Mouse (Mus musculus): ENCODE measurements around the gene Ppp1r35.

Ppp1r35 gene

DNA sequence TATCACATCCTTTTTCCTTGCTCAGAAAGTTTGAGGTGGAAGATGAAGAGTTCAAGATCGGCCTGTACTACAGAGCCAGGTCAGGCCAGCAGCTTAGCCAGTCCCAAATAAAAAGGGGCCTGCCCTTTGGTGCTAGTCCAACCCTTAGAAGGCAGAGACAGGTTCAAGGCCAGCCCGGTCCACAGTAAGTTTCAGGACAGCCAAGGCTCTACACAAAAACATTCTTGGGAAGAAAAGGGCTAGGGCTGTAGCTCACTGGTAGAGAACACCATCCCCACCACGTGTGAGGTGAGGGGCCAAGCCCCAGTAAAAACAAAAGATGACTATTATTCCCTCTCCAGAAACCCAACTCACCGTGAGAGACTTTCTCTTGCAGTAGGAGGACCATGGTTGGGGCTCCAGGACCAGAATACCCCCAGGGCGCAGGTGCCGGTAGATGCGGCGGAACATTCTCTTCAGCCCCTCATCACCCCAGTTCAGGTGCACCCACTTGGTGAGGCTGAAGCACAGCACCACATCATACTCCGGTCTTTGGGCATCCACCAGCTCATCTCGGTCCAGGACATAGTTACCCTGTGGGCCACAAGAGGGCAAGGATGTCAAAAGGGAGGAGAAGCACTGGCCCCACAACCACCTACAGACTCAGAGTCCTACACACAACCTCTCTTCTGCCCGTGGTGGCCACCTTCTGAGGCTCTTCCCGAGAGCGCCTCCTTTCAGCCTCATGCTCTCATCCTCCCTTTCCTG lies 4.3 kb downstream of the Ppp1r35 start:
- DNase-seq (ENCODE audit: low spot score), result no peak

DNA sequence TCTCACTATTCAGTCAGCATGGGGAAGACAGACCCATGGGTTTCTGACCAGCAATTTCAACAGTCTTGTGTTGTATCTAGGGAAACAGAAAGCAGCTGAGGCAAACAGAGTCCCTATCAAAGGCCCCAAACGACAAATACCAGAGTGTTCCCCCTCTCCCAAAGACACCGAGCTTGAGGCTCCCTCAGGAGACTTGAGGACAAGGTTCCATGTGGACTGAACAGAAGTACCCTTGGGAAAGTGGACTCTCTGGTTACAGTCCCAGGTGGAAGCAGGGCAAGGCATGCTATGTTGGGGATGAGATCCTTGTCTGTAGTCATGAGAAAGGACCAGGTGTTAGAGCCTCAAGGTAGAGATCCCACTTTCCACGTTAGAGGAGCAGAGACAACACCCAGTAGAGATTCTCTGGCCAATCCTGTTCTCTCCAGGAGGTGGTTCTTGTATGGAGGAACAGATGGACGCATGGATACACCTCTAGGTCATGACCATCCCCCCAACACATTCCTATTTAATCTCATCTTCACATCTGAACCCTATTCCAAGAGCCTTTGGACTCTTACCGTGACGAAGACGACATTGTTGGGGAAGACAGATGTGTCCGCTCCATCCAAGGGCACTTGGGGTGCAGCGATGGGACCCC lies 5.4 kb downstream of the Ppp1r35 start:
- no peak for DNase-seq (ENCODE audit: low spot score)

DNA sequence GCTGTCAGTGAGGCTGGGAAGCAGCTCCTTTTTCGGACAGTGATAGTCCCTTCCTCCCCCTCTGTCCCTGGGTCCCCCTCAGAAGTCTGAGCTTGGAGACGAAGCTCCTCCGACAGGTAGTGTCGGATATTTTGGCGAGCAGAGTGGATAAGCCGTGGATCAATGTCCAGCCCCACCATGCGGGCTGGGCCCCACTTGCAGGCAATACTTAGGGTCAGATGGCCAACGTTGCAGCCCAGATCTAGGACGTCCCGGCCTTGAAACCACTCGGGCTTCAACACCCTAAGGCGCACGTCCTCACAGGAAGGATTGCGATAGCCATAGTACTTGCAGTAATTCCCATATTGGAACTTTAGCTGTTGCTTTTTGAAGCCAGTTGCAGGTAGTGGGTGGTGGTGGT lies 5.9 kb downstream of the Ppp1r35 start:
- no peak for DNase-seq (ENCODE audit: low spot score)

DNA sequence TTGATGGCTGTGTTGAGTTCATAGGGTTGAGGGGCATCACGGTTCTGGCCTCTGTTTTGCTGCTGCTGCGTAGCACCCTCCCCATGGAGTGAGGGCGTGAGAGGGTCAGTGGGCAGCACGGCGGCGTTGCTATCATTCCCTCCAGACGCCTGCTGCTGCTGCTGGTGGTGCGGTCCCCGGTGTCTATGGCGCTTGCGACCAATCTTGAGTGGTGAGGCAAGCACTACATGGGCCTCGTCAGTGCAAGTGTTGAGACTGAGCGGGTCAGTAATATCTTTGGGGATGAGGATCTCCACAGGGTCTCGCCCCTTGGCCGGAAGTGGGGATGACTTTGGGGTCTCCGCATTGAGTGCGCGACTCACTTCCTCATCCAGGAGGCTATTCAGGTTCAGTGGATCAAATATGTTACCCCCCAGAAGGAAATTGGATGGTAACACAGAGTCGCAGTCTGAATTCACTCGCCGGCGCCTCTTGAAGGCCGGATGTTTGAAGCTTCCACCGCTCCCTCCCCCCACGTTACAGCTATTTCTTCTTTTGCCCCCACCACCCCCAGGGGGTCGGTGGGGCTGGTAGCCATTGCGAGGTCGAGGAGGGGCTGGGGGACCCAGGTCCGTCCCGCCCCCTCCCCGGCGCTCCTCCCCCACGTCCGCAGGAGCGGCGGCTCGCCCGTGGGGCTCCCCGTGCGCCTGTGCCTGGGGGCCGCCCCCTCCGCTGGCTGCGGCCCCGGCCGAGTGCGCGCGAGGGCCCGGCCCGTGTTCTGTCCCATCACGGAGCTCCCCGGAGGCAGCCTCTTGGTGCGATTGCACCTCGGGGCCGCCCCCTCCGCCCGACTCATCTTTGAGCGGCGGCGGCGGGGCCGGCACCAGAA lies 6.7 kb downstream of the Ppp1r35 start:
- no peak for DNase-seq (ENCODE audit: low spot score)

DNA sequence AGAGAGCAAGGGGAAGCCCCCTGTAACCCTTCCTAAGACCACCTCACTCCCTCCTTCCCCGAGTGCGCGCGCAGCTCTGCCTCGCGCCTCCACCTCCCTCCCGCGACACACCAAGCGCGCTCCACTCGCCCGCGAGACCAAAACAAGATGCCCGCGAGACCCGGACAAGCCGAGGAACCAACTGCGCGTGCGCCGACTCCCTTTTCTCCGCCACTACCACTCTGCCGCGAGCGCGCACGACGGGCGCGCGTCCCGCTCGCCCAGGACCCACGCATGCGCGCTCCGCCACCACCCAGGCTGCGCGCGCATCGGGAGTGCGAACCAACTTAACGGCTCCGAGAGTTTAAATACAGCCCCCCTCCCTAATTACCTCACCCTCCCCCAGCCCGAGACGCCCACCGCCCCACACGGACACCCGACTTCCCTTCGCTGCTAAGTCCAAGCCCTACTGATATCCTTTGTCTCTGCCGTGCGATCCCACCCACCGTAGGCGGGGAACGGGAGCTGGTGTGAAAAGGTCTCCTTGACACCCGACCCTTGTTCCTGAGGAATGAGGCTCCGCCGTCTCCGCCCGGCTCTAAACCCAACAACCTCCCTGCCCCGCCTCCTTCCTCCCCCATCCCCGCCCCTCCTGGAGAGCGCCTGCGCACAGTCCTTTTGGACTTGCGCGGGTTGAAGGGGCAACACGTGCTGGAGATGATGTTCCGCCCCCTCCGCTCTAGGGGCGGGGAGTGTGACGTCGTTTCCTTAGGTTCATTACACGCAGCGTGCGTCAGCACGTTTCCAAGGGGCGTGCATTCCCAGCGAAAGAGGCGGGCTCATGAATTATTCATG lies 7.7 kb downstream of the Ppp1r35 start:
- DNase-seq (ENCODE audit: low spot score), result peak; percentile 99

DNA sequence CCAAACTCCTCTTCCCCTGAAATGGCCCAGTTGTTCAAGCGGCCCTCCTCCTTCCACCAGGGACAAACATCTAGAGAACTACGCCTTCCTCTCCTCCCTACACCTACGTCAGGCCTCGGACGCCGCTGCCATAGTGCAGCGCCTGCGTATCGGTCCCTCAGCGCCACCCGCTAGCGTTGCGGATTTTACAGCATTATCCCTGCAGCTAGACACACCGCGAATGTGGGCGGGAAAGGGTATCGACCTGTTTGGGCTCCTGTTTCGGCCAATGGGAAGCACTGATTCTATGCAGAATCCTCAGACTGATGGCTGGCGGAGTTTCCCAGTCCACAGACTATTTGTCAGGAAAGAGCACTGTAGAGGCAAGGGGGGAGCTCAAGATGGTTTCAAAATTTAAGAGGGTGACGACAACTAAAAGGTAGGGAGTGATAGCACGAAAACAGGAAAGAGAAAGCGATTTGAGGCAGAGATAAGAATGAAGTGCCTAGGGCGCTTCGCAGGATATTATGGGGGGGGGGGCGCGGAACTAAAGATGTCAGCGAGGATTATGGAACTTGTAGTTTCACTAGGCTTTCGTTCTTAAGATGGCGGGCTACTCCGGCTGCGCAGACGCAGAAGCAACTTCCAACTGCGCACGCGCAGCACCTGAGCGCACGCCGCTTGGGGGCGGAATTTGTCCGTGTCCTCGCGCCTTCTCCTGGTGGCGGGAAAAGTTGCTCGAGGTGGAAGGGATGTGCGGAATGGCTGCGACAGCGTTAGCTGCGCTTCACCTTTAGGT lies 8.7 kb downstream of the Ppp1r35 start, which contains the start of the genes Mepce and Zcwpw1:
Mepce (minus strand) TSS at position 505 of the 778 bp plus-strand sequence.
Zcwpw1 (plus strand) TSS at position 648 of the 778 bp plus-strand sequence.
- DNase-seq (ENCODE audit: low spot score), result peak; percentile 96

DNA sequence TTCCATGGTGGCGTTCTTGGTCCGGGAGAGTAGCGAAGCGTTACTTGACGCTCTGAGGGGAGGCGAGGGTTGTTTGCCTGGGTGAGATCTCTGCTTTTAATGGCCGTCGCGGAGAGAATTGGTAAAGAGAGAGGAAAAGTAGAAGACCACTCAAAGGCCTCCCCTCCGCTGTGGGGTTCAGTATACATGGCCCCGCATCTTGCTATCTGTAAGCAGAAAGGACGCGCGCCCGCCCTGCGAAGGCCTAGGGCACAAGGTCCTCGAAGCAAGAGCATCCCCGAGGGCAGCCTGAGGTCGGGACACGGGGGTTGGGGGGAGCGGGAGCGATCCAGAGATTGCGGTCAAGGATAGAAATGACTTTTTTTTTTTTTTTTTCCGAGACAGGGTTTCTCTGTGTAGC lies 9.5 kb downstream of the Ppp1r35 start:
- DNase-seq (ENCODE audit: low spot score), result peak; percentile 72

DNA sequence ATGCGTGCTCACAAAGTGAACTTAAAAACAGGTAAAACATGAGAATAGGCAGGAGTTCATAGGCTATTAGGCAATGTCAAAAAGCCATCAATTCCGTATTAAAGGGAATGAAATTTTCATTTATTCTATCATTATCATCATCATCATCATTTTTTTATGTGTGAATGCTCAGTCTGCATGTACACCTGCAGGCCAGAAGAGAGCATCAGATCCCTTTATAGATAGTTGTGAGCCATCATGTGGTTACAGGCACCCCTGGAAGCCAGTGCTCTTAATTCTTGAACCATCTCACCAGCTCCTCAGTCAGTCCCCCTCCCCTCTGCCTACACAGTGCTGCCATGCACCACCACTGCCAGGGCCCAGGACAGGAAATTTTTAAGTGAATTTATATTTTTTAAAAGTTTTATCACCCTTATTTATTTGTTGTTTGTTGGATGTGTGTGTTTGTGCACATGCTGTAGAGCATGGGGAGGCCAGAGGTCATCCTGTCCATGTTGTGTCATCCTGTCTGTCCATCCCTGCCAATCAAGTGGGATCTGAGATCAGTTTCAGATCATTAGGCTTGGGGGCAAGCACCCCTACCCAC lies 10.4 kb downstream of the Ppp1r35 start:
- no peak for DNase-seq (ENCODE audit: low spot score)

DNA sequence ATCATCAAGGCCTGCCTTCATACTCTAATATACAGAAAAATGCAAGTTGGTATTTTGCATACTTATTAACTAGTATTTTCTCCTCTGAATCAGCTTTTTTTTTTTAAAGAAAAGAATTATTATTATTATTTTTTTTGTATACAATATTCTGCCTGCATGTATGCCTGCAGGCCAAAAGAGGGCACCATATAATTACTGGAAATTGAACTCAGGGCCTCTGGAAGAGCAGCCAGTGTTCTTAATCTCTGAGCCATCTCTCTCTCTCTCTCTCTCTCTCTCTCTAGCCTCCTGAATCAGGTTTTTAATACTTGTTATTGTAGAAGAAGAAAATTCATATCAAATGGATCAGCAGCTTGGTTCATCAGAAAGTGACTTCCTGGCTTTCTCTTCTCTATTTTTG lies 12.9 kb downstream of the Ppp1r35 start:
- no peak for DNase-seq (ENCODE audit: low spot score)

DNA sequence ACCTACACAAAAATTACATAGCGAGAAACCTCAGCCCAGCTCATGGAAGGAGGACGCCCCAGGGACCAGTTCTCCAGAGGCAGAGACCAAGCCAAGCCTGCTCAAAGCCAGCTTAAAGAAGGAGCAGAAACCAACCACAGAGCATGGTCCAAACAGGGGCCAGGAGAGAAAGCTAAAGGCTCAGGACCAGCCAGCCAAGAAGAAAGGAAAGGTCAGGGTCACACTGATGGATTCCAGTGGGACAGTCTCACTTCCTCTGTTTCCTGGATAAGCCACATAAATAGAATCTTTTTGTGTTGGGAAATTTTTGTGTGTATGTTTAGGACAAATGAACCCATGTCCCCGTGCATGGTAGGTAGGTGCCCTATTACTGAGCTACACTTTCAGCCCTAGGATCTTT lies 18.0 kb downstream of the Ppp1r35 start:
- no peak for DNase-seq (ENCODE audit: low spot score)

DNA sequence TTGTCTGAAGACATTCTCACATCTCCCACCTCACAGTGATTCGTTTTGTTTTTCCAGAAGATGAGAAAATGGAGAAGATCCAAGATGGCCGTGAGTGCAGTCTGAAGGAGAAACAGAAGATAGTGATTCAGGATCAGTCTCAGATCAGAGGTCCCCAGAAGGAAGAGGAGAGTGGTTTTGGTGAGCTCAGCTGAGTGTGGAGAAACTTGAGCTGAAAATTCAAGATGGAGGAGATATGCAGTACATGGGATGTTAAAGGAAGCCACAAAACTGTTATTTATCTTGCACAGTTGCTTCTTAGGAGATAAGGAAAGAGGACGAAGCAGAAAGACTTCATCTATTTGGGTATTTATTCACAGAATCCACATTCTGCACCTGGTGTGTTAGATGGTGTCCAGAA lies 22.3 kb downstream of the Ppp1r35 start:
- no peak for DNase-seq (ENCODE audit: low spot score)

DNA sequence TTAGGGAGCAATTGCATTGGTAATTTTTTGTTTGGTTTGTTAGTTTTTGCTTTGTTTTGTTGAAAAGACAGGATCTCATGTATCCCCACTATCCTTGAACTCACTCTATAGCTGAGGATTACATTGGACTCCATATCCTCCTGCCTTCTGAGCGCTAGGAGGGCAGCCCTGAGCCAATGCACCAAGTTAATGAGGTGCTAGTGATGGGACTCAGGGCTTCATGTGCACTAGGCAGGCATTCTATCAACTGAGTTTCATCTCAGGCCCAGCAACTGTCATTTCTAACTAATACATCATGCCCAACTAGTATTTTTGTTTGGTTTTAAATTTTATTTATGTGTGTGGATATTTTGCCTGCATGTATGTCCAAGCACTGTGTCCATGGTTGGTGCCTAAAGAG lies 27.5 kb downstream of the Ppp1r35 start:
- DNase-seq (ENCODE audit: low spot score), result no peak

DNA sequence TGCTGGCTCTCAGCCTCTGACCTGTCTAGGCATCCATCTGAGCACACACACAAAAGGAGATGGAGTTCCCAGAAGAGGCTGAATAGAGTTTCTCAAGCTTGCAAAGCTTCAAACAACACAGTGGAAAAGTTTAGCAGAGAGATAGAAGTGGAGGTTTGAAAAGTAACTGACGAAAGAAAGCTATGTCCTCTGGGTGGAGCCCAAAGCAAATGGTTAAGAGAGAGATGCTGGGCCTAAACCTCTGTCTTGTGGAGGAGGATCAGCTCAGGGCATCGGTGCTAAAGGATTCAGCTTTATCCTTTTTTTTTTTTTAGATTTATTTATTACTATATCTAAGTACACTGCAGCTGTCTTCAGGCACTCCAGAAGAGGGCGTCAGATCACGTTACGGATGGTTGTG lies 29.7 kb downstream of the Ppp1r35 start:
- DNase-seq (ENCODE audit: low spot score), result no peak

DNA sequence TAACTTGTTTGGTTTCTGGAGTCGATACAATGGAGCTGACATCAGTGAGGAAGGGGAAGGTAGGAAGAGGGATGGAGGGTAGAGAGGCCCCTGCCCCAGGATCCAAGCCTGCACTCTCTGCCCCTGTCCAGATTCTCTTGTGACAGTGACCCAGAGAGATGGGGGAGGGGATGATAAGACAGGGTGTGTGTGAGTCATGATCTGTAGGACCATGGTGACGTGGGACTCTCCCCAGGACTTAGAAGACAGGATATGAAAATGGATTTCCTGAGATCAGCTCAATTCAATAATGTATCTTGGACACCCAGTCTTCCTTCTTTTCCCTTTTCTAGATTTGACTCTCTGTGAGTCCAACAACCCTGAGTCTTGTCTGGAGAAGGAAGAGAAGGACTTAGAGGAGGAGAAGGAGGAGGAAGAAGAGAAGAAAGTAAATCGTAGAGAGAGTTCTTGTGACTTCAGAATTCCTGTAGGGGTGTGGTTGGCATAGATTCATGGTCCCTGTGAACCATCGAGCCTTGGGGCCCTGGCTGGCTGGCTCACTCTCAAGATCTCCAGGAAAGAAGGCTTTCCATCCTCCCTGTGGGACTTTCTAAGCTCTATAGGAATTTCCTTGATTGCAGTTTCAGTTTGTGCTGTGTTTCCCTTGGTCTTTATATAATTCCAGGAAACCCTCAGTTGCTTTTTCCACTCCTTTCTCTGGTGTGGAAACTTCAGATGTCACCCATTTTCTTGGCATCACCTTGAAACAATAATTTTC lies 39.0 kb downstream of the Ppp1r35 start:
- DNase-seq (ENCODE audit: low spot score), result no peak

DNA sequence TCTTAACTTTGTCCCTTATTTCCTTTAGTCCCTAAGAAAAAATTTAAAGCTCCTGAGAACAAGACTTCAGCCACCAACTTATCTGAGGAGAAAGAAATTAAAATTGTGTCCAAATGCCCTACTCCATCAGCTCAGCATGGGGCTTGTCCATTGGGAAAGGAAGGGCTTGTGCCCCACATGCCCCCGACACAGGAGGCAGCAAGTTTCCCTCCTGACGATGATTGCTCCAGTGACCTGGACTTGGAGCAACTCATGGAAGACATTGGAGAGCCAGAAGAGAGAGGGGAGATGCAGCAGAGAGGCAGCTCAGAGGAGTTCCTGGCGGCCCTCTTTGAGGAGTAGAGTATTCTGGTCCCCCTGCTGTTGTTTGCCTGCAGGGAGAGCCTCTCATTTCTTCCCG lies 43.5 kb downstream of the Ppp1r35 start:
- DNase-seq (ENCODE audit: low spot score), result no peak

DNA sequence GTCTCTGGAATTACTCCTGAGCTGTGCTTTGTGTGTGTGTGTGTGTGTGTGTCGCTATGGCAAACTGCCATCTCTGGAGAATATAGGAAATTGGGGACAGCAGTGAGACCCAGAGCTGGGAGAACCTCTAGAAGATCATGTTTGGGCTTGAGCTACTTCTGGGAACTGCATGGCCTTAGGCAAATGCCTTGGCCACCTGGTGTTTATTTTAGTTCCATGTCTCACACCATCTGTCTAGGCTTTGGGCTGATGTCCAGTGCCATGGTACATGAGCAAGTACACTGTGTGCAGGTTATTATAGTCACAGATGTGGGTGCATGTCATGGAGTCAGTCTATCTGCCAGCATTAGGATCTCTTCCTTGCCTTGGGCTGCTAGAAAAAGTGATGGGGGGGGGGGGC lies 44.0 kb downstream of the Ppp1r35 start:
- DNase-seq (ENCODE audit: low spot score), result no peak

DNA sequence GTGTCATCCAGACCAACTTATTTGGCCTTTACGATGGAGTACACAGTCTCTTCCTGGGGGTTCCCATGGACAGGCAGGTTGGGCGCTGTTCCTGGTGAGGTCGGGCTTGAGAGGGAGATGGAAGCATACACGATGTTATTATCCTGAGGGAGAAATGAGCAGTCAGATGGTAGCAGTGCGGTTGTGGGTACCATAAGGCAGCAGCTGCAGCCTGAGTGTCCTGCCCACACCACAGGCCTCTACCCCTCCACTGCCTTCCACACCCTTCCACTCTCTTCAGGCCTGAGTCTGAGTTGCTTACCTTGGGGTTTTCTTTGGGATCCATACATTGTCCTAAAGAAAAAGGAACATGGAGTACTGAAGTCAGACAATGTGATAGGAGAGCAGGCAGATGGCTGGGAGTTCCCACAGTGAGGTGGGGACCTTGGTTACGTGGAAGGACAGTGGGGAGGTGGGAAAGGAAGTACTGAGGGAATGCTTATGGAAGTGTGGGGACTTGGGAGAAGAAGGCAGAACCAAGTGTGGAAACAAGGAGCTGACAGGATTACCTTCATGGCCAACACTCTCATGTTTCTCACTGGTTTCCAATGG lies 44.9 kb downstream of the Ppp1r35 start:
- no peak for DNase-seq (ENCODE audit: low spot score)

DNA sequence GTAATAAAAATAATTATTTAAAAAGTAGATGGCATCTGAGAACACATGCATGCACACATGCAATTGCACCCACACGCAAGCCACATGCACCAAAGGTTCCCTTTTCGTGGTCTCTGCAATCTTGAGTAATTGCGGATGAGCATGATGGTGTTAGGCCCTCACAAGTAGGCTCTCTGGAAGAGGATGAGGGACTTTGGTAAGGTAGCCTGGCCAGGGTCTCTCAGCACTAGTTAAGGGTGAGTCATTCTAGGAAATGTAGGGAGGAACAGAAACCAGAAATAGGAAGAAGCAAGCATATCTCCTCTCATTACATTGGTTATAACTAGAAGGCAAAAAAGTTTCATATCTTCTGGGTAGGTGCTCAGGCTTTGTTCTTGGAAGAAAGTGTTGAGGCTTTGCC lies 46.4 kb downstream of the Ppp1r35 start:
- no peak for DNase-seq (ENCODE audit: low spot score)

DNA sequence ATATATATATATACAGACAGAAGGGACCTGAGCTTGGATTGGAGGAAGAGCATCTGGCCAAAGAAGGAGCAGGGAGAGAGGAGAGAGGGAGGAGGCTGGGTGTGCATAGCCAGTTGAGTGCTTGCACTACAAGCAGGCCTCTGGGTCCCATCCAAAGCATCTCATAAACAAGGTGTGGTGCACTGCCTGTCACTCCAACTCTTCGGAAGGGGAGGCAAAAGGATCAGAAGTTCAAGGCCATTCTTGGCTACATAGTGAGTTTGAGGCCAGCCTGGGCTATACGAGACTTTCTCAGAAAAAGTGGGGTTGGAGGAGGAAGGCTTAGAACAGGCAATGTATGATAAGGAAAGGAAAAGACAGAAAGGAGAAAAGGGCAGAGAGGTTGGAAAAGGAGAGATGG lies 47.3 kb downstream of the Ppp1r35 start:
- peak; percentile 3 for DNase-seq (ENCODE audit: low spot score)

DNA sequence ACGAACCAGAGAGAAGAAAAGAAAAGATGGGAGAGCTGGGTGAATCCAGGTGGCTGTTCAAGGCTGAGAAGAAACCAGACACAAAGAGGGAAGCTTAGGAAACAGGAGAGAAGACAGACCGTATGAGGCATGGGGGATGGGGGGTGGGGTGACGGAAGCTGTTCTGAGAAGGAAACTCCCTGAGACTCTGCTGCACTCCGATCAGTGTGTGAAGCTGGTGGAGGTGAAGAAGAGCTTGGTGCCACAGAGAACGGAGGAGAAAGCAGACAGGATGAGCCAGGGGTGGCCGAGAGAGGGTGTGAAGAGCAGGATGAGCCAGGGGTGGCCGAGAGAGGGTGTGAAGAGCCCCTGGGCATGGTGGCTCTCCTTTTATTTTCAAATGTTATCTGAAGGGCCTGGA lies 47.8 kb downstream of the Ppp1r35 start:
- peak; percentile 2 for DNase-seq (ENCODE audit: low spot score)

Measured in testis, postnatal 14 days (tissue).